Mouse (Mus musculus) liver, postnatal 0 days (tissue): ENCODE data around the gene Gm10100.

Experiments
- CTCF ChIP-seq: sonication (generic); IDR thresholded peaks from 2 replicates; pipeline ENCODE4 v1.5.1; 2016; ENCODE audit warnings: antibody characterized with exemption, low read depth
- EP300 ChIP-seq: IDR thresholded peaks from 2 replicates; pipeline ENCODE4 v1.6.1; 2016; ENCODE audit warnings: antibody characterized with exemption, low read depth, mild to moderate bottlenecking

GRCm38 (mm10) chr10:77735928-77736327 is 9.6 kb downstream of the Gm10100 start:
- TF ChIP-seq CTCF (no peak), EP300 (no peak)
